Mouse (Mus musculus) small intestine, adult 2 months (tissue): ENCODE results near the gene Slc16a14.

ENCODE experiments used
- CTCF ChIP-seq: fragments of 200-500 bp; IDR thresholded peaks from 2 replicates; pipeline ENCODE4 v1.5.1; 2012; ENCODE audit warnings: low read depth, mild to moderate bottlenecking, control low read depth, inconsistent platforms, low read length, moderate library complexity, mixed read lengths; ENCODE audit not compliant: insufficient replicate concordance, insufficient read length; ENCODE audit errors: extremely low read depth
- POLR2A ChIP-seq: fragments of 200-500 bp; IDR thresholded peaks from 2 replicates; pipeline ENCODE4 v1.6.1; 2012; ENCODE audit warnings: low read depth, mild to moderate bottlenecking, control low read depth, inconsistent platforms, low read length, moderate library complexity

DNA sequence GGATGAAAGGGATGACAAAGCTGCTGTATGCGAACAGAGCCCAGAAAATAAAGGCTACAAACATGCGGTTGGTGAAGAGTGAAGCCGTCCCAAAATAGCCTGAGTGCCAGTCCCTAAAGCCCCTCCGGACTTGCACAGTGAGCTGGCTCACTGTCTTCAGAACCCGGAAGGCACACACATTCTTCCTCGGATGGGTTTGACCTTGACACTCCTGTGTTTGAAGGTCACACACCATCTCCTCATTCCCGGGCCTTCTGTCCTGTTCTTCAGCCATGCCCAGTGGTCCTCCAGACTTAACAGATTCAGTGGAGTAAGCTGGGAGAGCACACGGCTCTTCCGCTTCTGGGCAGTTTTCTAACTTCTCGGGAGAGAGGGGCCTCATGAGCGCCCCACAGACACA is 22.4 kb downstream of the Slc16a14 start:
- TF ChIP-seq POLR2A (no peak), CTCF (no peak)
